Mouse (Mus musculus): ENCODE data around the gene Nmrk2.

GRCm38 (mm10) chr10:81201807-81202758 is at the start of gene Nmrk2:
- TF ChIP-seq POLR2A (IDR thresholded peaks at IDR 0.05; ENCODE audit: borderline replicate concordance, control insufficient read depth, low read depth, low read length) (no peak), CTCF (IDR thresholded peaks at IDR 0.05; ENCODE audit: control insufficient read depth, insufficient read depth, low read length) (no peak)

Data from bone marrow, adult 2 months (tissue).